Mouse (Mus musculus): Measurements from ENCODE around the gene Gipc3. TPM values are rescaled to one million over a fixed set of nuclear protein-coding genes. Genes with fewer than 3 reads are reported as not detected.
A peak's percentile ranks its signal among the peaks of the same experiment; 100 is the strongest.

Gipc3 gene
- polyA plus RNA-seq, 1 experiment from 2014 or later, result 0.05 TPM

GRCm38 (mm10) chr10:81306173-81306668 lies 36.8 kb downstream of the Gipc3 start:
- Histone ChIP-seq H3K4me2 (no peak overlapping the region), H3K4me1 (replicated peaks) (peaks cover 20% of the 10 kb centered on the region; the same call in 1 of the 2 replicates), H3K36me3 (peaks cover 63% of the 10 kb centered on the region), H3K27me3 (no peaks in the 10 kb centered on the region), H3K27ac (no peak overlapping the region), H3K4me3 (replicated peaks) (no peak overlapping the region), H3K9ac (replicated peaks) (no peak overlapping the region), H3K9me3 (no peaks in the 10 kb centered on the region)
- 92% methylated on average over 12 of the region's 12 CpGs for WGBS
- ATAC-seq (ENCODE audit: insufficient number of reproducible peaks, insufficient read depth, low FRiP score, low TSS enrichment, low read depth), result no peak

GRCm38 (mm10) chr10:81305663-81306062 lies 37.4 kb downstream of the Gipc3 start:
- no peak for ATAC-seq (ENCODE audit: insufficient number of reproducible peaks, insufficient read depth, low FRiP score, low TSS enrichment, low read depth)
- peaks cover 24% of the 10 kb centered on the region; the same call in 1 of the 2 replicates for H3K4me1 ChIP-seq (replicated peaks)
- no peak overlapping the region for H3K4me2 ChIP-seq
- 94% methylated on average over 14 of the region's 14 CpGs for WGBS
- peaks cover 58% of the 10 kb centered on the region for H3K36me3 ChIP-seq
- no peak overlapping the region for H3K9ac ChIP-seq (replicated peaks)
- no peaks in the 10 kb centered on the region for H3K27me3 ChIP-seq
- H3K9me3 ChIP-seq, result no peaks in the 10 kb centered on the region
- H3K4me3 ChIP-seq (replicated peaks), result no peak overlapping the region
- no peak overlapping the region for H3K27ac ChIP-seq

- H3K4me3 ChIP-seq (replicated peaks), result no peak overlapping the region; the same call in 1 of the 2 replicates
- peaks cover 48% of the 10 kb centered on the region for H3K36me3 ChIP-seq
- 27% methylated on average over 7 of the region's 9 CpGs for WGBS
- no peaks in the 10 kb centered on the region for H3K9me3 ChIP-seq
- H3K27me3 ChIP-seq, result no peaks in the 10 kb centered on the region
- ATAC-seq (ENCODE audit: insufficient number of reproducible peaks, insufficient read depth, low FRiP score, low TSS enrichment, low read depth), result 0 out of 2 replicates have a peak, but pooled peaks have one; percentile 23
- no peak overlapping the region for H3K9ac ChIP-seq (replicated peaks)
- no peak overlapping the region for H3K27ac ChIP-seq
- no peak overlapping the region for H3K4me2 ChIP-seq
- peaks cover 26% of the 10 kb centered on the region; the same call in 1 of the 2 replicates for H3K4me1 ChIP-seq (replicated peaks)
Measured at GRCm38 (mm10) chr10:81304597-81305238, 38.3 kb downstream of the Gipc3 start.

GRCm38 (mm10) chr10:81303761-81304160 lies 39.3 kb downstream of the Gipc3 start:
- Histone ChIP-seq H3K4me2 (no peak overlapping the region), H3K27ac (no peak overlapping the region), H3K27me3 (no peaks in the 10 kb centered on the region), H3K36me3 (peaks cover 39% of the 10 kb centered on the region), H3K4me1 (replicated peaks) (peaks cover 26% of the 10 kb centered on the region; the same call in 1 of the 2 replicates), H3K9ac (replicated peaks) (no peak overlapping the region), H3K4me3 (replicated peaks) (no peak overlapping the region), H3K9me3 (no peaks in the 10 kb centered on the region)
- ATAC-seq (ENCODE audit: insufficient number of reproducible peaks, insufficient read depth, low FRiP score, low TSS enrichment, low read depth), result no peak
- WGBS, result 79% methylated on average over 7 of the region's 7 CpGs

- peaks cover 37% of the 10 kb centered on the region for H3K36me3 ChIP-seq
- H3K4me3 ChIP-seq (replicated peaks), result no peak overlapping the region
- peaks cover 26% of the 10 kb centered on the region; the same call in 1 of the 2 replicates for H3K4me1 ChIP-seq (replicated peaks)
- ATAC-seq (ENCODE audit: insufficient number of reproducible peaks, insufficient read depth, low FRiP score, low TSS enrichment, low read depth), result no peak
- H3K27ac ChIP-seq, result peak overlapping the region; percentile 45; the same call in 1 of the 2 replicates
- H3K4me2 ChIP-seq, result no peak overlapping the region
- H3K9ac ChIP-seq (replicated peaks), result no peak overlapping the region
- WGBS, result 77% methylated on average over 10 of the region's 10 CpGs
- no peaks in the 10 kb centered on the region for H3K9me3 ChIP-seq
- no peaks in the 10 kb centered on the region for H3K27me3 ChIP-seq
Measured at GRCm38 (mm10) chr10:81303258-81303657, 39.8 kb downstream of the Gipc3 start.

GRCm38 (mm10) chr10:81302781-81303218 lies 40.3 kb downstream of the Gipc3 start:
- H3K9me3 ChIP-seq, result no peaks in the 10 kb centered on the region
- no peak for ATAC-seq (ENCODE audit: insufficient number of reproducible peaks, insufficient read depth, low FRiP score, low TSS enrichment, low read depth)
- H3K27ac ChIP-seq, result peak overlapping the region; percentile 45; the same call in 1 of the 2 replicates
- H3K4me2 ChIP-seq, result no peak overlapping the region
- peaks cover 26% of the 10 kb centered on the region; the same call in 1 of the 2 replicates for H3K4me1 ChIP-seq (replicated peaks)
- no peaks in the 10 kb centered on the region for H3K27me3 ChIP-seq
- H3K36me3 ChIP-seq, result peaks cover 36% of the 10 kb centered on the region
- 76% methylated on average over 14 of the region's 14 CpGs for WGBS
- H3K4me3 ChIP-seq (replicated peaks), result no peak overlapping the region
- H3K9ac ChIP-seq (replicated peaks), result 0 out of 2 replicates have a peak overlapping the region, but pooled peaks have one; percentile 2

- Histone ChIP-seq H3K4me2 (no peak overlapping the region), H3K27ac (no peak overlapping the region)
- 75% methylated on average over 4 of the region's 4 CpGs for WGBS
Measured at GRCm38 (mm10) chr10:81302288-81302687, 40.8 kb downstream of the Gipc3 start.

GRCm38 (mm10) chr10:81301321-81301720 lies 41.7 kb downstream of the Gipc3 start:
- H3K9me3 ChIP-seq, result no peaks in the 10 kb centered on the region
- H3K4me2 ChIP-seq, result no peak overlapping the region
- peaks cover 21% of the 10 kb centered on the region for H3K36me3 ChIP-seq
- WGBS, result 89% methylated on average over 9 of the region's 9 CpGs
- no peak for ATAC-seq (ENCODE audit: insufficient number of reproducible peaks, insufficient read depth, low FRiP score, low TSS enrichment, low read depth)
- no peak overlapping the region for H3K27ac ChIP-seq
- H3K4me1 ChIP-seq (replicated peaks), result peaks cover 31% of the 10 kb centered on the region; the same call in 1 of the 2 replicates
- H3K27me3 ChIP-seq, result no peaks in the 10 kb centered on the region
- no peak overlapping the region for H3K9ac ChIP-seq (replicated peaks)
- no peak overlapping the region for H3K4me3 ChIP-seq (replicated peaks)

More at GRCm38 (mm10) chr10:81302288-81302687, 40.8 kb downstream of the Gipc3 start:
- Histone ChIP-seq H3K4me3 (replicated peaks) (no peak overlapping the region), H3K27me3 (no peaks in the 10 kb centered on the region), H3K4me1 (replicated peaks) (peaks cover 29% of the 10 kb centered on the region; the same call in 1 of the 2 replicates), H3K9me3 (no peaks in the 10 kb centered on the region), H3K36me3 (peaks cover 31% of the 10 kb centered on the region), H3K9ac (replicated peaks) (0 out of 2 replicates have a peak overlapping the region, but pooled peaks have one; percentile 2)
- no peak for ATAC-seq (ENCODE audit: insufficient number of reproducible peaks, insufficient read depth, low FRiP score, low TSS enrichment, low read depth)

GRCm38 (mm10) chr10:81300352-81300907 lies 42.6 kb downstream of the Gipc3 start:
- ATAC-seq (ENCODE audit: insufficient number of reproducible peaks, insufficient read depth, low FRiP score, low TSS enrichment, low read depth), result no peak
- no peaks in the 10 kb centered on the region for H3K27me3 ChIP-seq
- H3K4me2 ChIP-seq, result no peak overlapping the region
- peaks cover 16% of the 10 kb centered on the region for H3K36me3 ChIP-seq
- H3K9me3 ChIP-seq, result no peaks in the 10 kb centered on the region
- peaks cover 31% of the 10 kb centered on the region; the same call in 1 of the 2 replicates for H3K4me1 ChIP-seq (replicated peaks)
- WGBS, result 89% methylated on average over 9 of the region's 9 CpGs
- H3K4me3 ChIP-seq (replicated peaks), result no peak overlapping the region
- peak overlapping the region; percentile 18; the same call in 1 of the 2 replicates for H3K9ac ChIP-seq (replicated peaks)
- no peak overlapping the region for H3K27ac ChIP-seq

GRCm38 (mm10) chr10:81299585-81300351 lies 43.3 kb downstream of the Gipc3 start:
- Histone ChIP-seq H3K4me3 (replicated peaks) (no peak overlapping the region), H3K4me1 (replicated peaks) (peaks cover 34% of the 10 kb centered on the region), H3K9ac (replicated peaks) (no peak overlapping the region; the same call in 1 of the 2 replicates), H3K27ac (no peak overlapping the region), H3K36me3 (peaks cover 18% of the 10 kb centered on the region), H3K4me2 (no peak overlapping the region), H3K9me3 (no peaks in the 10 kb centered on the region), H3K27me3 (no peaks in the 10 kb centered on the region)
- WGBS, result 89% methylated on average over 14 of the region's 14 CpGs
- ATAC-seq (ENCODE audit: insufficient number of reproducible peaks, insufficient read depth, low FRiP score, low TSS enrichment, low read depth), result no peak
